Mouse (Mus musculus) stomach, embryonic 14.5 days (tissue): ENCODE data around the gene Gba. TPM values are rescaled to one million over a fixed set of nuclear protein-coding genes. Genes with fewer than 3 reads are reported as not detected.

ENCODE experiments used
- ATAC-seq: fragments of 200-750 bp; cut with Nextera tagmentation; 2 replicates; pipeline ENCODE4 v1.8.0; 2017; ENCODE audit warnings: low read depth, moderate TSS enrichment; ENCODE audit not compliant: insufficient number of reproducible peaks, insufficient read depth, low FRiP score
- H3K27ac ChIP-seq: fragments of 300-500 bp; sonication (generic); 2 replicates; pipeline ENCODE4 v1.5.1; 2014; ENCODE audit warnings: mild to moderate bottlenecking, low read length, moderate library complexity, mixed read lengths
- H3K27me3 ChIP-seq: fragments of 300-500 bp; sonication (generic); 2 replicates; pipeline ENCODE4 v1.6.1; 2014; ENCODE audit warnings: low read length, control low read depth, mixed read lengths; ENCODE audit not compliant: control insufficient read depth, insufficient read depth
- H3K36me3 ChIP-seq: fragments of 300-500 bp; sonication (generic); 2 replicates; pipeline ENCODE4 v1.6.1; 2014; ENCODE audit warnings: mild to moderate bottlenecking, control low read depth, low read length, moderate library complexity, mixed read lengths; ENCODE audit not compliant: control insufficient read depth, insufficient read depth
- H3K4me1 ChIP-seq: fragments of 300-500 bp; sonication (generic); 2 replicates; pipeline ENCODE4 v1.6.1; 2014; ENCODE audit warnings: low read length, control low read depth, mixed read lengths; ENCODE audit not compliant: control insufficient read depth, insufficient read depth
- H3K4me2 ChIP-seq: fragments of 300-500 bp; sonication (generic); replicated peaks from 2 replicates; pipeline ENCODE4 v1.6.1; 2014; ENCODE audit warnings: low read depth, low read length, control low read depth
- H3K4me3 ChIP-seq: fragments of 300-500 bp; sonication (generic); 2 replicates; pipeline ENCODE4 v1.5.1; 2014; ENCODE audit warnings: low read depth, low read length, control low read depth
- H3K9ac ChIP-seq: fragments of 300-500 bp; sonication (generic); replicated peaks from 2 replicates; pipeline ENCODE4 v1.6.1; 2014; ENCODE audit warnings: low read depth, mild to moderate bottlenecking, control low read depth, low read length, moderate library complexity, mixed read lengths
- H3K9me3 ChIP-seq: fragments of 300-500 bp; sonication (generic); 2 replicates; pipeline ENCODE4 v1.6.1; 2016; ENCODE audit warnings: low read depth, low read length, control low read depth; ENCODE audit not compliant: control insufficient read depth
- WGBS: fragments of 180-500 bp; shearing (Covaris S2); extraction: QIAGEN DNeasy Blood & Tissue Kit; methylation state at CpG from one replicate; pipeline ENCODE4 v1.1.7; 2014; 5-methylcytosine and 5-hydroxymethylcytosine counted together
- polyA plus RNA-seq: library from polyadenylated mRNA; unstranded; fragments of >200 nt; fragmentation: Nextera tagmentation; extraction: Ambion mirVana; gene quantifications from 2 replicates; pipeline ENCODE4 v1.2.1, GENCODE M21; 2014

Gba gene
- polyA plus RNA-seq, 1 experiment from 2014 or later = 37.0 TPM

- no peak for ATAC-seq
- H3K4me1 ChIP-seq = peaks cover 19% of the 10 kb centered on the region
- no peak overlapping the region for H3K27ac ChIP-seq
- H3K4me3 ChIP-seq = no peak overlapping the region
- 54% methylated on average over 12 of the region's 12 CpGs for WGBS
- no peaks in the 10 kb centered on the region for H3K27me3 ChIP-seq
- no peak overlapping the region for H3K9ac ChIP-seq
- peak overlapping the region; percentile 86; the same call in 1 of the 2 replicates for H3K4me2 ChIP-seq
- no peaks in the 10 kb centered on the region for H3K9me3 ChIP-seq
- H3K36me3 ChIP-seq = no peaks in the 10 kb centered on the region
Observed at GRCm38 (mm10) chr3:89225321-89225815, 22.6 kb downstream of the Gba start.

GRCm38 (mm10) chr3:89225918-89226317 is 23.2 kb downstream of the Gba start:
- H3K27me3 ChIP-seq = no peaks in the 10 kb centered on the region
- 49% methylated on average over 4 of the region's 4 CpGs for WGBS
- H3K36me3 ChIP-seq = no peaks in the 10 kb centered on the region
- H3K4me1 ChIP-seq = peaks cover 19% of the 10 kb centered on the region
- no peak for ATAC-seq
- no peak overlapping the region for H3K9ac ChIP-seq
- no peak overlapping the region for H3K27ac ChIP-seq
- no peaks in the 10 kb centered on the region for H3K9me3 ChIP-seq
- peak overlapping the region; percentile 86; the same call in 1 of the 2 replicates for H3K4me2 ChIP-seq
- 0 out of 2 replicates have a peak overlapping the region, but pooled peaks have one; percentile 35 for H3K4me3 ChIP-seq

DNA sequence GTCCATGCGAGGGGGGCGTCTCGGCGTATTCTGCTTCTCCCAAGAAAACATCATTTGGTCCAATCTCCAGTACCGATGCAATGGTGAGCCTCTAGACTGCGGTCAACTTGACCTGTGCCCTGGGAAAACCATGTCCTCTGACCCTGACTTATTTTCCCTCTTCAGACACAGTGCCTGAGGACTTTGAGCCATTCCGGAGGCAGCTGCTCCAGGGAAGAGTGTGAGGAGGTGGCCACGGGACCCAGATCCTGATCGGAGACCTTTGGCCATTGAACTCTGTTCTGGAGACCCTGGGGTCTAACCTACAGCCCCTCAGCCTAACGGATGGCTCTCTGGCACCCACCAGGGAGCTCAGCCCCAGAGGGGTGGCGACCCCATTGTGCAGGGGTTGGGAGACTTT is 23.6 kb downstream of the Gba start:
- H3K9ac ChIP-seq = peak overlapping the region; percentile 25; the same call in 1 of the 2 replicates
- peaks cover 19% of the 10 kb centered on the region for H3K4me1 ChIP-seq
- no peaks in the 10 kb centered on the region for H3K27me3 ChIP-seq
- peak overlapping the region; percentile 35 for H3K4me3 ChIP-seq
- no peak for ATAC-seq
- no peaks in the 10 kb centered on the region for H3K9me3 ChIP-seq
- H3K27ac ChIP-seq = no peak overlapping the region
- no peaks in the 10 kb centered on the region for H3K36me3 ChIP-seq
- peak overlapping the region; percentile 86 for H3K4me2 ChIP-seq
- WGBS = 24% methylated on average over 11 of the region's 11 CpGs

GRCm38 (mm10) chr3:89226900-89227299 is 24.2 kb downstream of the Gba start, which contains the start of gene Mtx1:
TSS of gene Mtx1 (minus strand) at chr3:89227088.
- peaks cover 19% of the 10 kb centered on the region for H3K4me1 ChIP-seq
- ATAC-seq = no peak; the same call in 1 of the 2 replicates
- 3% methylated on average over 21 of the region's 21 CpGs for WGBS
- H3K36me3 ChIP-seq = no peaks in the 10 kb centered on the region
- peak within 1 kb of the TSS; percentile 77; the same call in 1 of the 2 replicates for H3K27ac ChIP-seq
- no peaks in the 10 kb centered on the region for H3K9me3 ChIP-seq
- H3K9ac ChIP-seq = peak within 1 kb of the TSS; percentile 30; the same call in 1 of the 2 replicates
- no peaks in the 10 kb centered on the region for H3K27me3 ChIP-seq
- H3K4me3 ChIP-seq = peak within 1 kb of the TSS; percentile 35
- peak within 1 kb of the TSS; percentile 86 for H3K4me2 ChIP-seq

GRCm38 (mm10) chr3:89227307-89228179 is 24.8 kb downstream of the Gba start:
- no peaks in the 10 kb centered on the region for H3K9me3 ChIP-seq
- peak overlapping the region; percentile 30; the same call in 1 of the 2 replicates for H3K9ac ChIP-seq
- no peaks in the 10 kb centered on the region for H3K27me3 ChIP-seq
- ATAC-seq = peak; percentile 79
- 4% methylated on average over 41 of the region's 41 CpGs for WGBS
- peak overlapping the region; percentile 35 for H3K4me3 ChIP-seq
- no peaks in the 10 kb centered on the region for H3K36me3 ChIP-seq
- peak overlapping the region; percentile 86 for H3K4me2 ChIP-seq
- H3K4me1 ChIP-seq = peaks cover 19% of the 10 kb centered on the region
- peak overlapping the region; percentile 77; the same call in 1 of the 2 replicates for H3K27ac ChIP-seq

GRCm38 (mm10) chr3:89228180-89228549 is 25.4 kb downstream of the Gba start:
- no peaks in the 10 kb centered on the region for H3K27me3 ChIP-seq
- H3K9ac ChIP-seq = no peak overlapping the region; the same call in 1 of the 2 replicates
- no peaks in the 10 kb centered on the region for H3K9me3 ChIP-seq
- no peaks in the 10 kb centered on the region for H3K36me3 ChIP-seq
- no peak for ATAC-seq
- 1% methylated on average over 20 of the region's 20 CpGs for WGBS
- H3K4me3 ChIP-seq = peak overlapping the region; percentile 35
- peaks cover 19% of the 10 kb centered on the region for H3K4me1 ChIP-seq
- peak overlapping the region; percentile 77; the same call in 1 of the 2 replicates for H3K27ac ChIP-seq
- H3K4me2 ChIP-seq = peak overlapping the region; percentile 86

DNA sequence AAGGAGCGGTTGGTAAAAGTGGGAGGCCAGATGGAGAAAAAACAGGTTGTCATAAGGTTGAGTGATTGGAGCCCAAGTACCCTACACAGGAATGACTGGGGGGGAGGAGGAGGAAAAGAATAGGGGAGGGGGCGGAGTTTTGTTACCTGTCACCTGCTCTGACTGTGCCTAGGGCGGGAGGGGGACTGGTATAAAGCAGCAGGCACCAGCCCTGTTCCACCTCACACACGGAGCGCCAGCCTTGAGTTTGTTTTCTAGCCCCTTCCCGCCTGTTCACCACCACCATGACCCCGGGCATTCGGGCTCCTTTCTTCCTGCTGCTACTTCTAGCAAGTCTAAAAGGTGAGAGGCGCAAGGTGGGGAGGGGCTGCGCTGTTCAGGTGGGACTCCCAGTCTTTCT is 26.1 kb downstream of the Gba start, which contains the start of gene Muc1:
Muc1 (plus strand) TSS at position 222 of the 400 bp plus-strand sequence.
- H3K27me3 ChIP-seq = no peaks in the 10 kb centered on the region
- H3K4me3 ChIP-seq = peak within 1 kb of the TSS; percentile 35
- H3K9ac ChIP-seq = no peak within 1 kb of the TSS; the same call in 1 of the 2 replicates
- no peaks in the 10 kb centered on the region for H3K9me3 ChIP-seq
- 20% methylated on average over 10 of the region's 10 CpGs for WGBS
- ATAC-seq = peak; percentile 30; the same call in 1 of the 2 replicates
- H3K27ac ChIP-seq = peak within 1 kb of the TSS; percentile 77; the same call in 1 of the 2 replicates
- H3K4me2 ChIP-seq = peak within 1 kb of the TSS; percentile 86
- peaks cover 19% of the 10 kb centered on the region for H3K4me1 ChIP-seq
- no peaks in the 10 kb centered on the region for H3K36me3 ChIP-seq

DNA sequence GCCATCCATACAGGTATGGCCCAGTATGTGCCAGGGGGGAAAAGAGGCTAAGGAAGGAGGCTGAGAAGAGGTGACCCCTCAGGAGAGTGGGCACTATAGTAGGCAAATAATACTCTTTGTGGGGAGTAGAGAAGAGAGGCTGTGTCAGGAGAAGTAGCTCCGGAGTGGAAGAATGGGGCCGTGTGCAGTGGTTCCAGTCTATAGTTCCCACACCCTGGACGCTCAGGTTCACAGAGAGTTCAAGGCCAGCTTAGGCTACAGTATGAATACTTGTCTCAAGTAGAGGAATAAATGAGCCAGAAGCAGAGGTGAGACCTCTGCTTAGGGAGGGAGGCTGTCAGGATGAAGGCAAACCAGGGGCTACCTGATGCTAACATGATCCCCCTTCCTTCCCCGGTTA is 26.5 kb downstream of the Gba start:
- H3K27ac ChIP-seq = peak overlapping the region; percentile 77; the same call in 1 of the 2 replicates
- WGBS = 46% methylated on average over 4 of the region's 4 CpGs
- no peaks in the 10 kb centered on the region for H3K36me3 ChIP-seq
- peak overlapping the region; percentile 35; the same call in 1 of the 2 replicates for H3K4me3 ChIP-seq
- H3K9ac ChIP-seq = no peak overlapping the region
- no peak for ATAC-seq
- H3K27me3 ChIP-seq = no peaks in the 10 kb centered on the region
- H3K4me1 ChIP-seq = peaks cover 19% of the 10 kb centered on the region
- H3K4me2 ChIP-seq = peak overlapping the region; percentile 86
- no peaks in the 10 kb centered on the region for H3K9me3 ChIP-seq
